Mouse (Mus musculus) retina, postnatal 7 days (tissue): ENCODE results near the gene Zfp64.
"Not testable (repeated sequence)": the region's sequence is repeated elsewhere in the genome, so short reads cannot be mapped to it uniquely, and the experiment has no call there.

Experiments used
- DNase-seq: peaks from one replicate; pipeline ENCODE4 v3.0.0-alpha.2; 2012; ENCODE audit warnings: low read depth, low spot score

The Zfp64 gene

DNA sequence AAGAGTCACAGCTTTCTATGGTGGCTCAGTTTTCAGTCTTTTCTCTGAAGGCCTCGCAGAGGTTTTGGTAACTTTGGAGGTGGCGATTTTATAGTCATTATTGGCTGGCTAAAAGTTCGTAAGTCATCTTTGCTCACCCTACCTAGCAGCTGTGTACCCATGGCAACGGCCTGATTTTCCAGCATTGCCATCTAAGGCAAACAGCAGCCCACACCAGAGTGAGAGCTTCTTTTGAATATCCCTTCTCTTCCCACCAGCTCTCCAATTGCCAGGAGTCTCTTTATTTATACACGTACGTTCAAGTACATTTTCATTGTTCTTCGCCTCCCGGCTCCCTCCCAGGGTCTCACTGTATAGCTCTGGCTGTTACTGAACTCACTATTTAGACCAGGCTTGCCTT lies 59.9 kb downstream of the Zfp64 start:
- DNase-seq: no peak

DNA sequence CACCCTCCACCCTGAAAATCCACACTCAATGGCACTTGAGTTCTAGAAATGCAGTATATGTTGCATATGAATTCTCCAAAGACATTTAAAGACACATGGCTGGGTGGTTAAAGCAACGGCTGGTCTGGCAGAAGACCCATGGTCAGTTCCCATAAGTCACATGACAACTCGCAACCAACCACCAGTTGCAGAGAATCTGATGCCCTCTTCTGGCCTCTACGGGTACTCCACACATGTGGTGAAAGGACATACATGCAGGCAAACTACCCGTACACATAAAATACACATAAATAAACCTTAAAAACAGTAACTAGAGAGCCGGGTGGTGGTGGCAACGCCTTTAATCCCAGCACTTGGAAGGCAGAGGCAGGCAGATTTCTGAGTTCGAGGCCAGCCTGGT lies 60.6 kb downstream of the Zfp64 start:
- DNase-seq: no peak

DNA sequence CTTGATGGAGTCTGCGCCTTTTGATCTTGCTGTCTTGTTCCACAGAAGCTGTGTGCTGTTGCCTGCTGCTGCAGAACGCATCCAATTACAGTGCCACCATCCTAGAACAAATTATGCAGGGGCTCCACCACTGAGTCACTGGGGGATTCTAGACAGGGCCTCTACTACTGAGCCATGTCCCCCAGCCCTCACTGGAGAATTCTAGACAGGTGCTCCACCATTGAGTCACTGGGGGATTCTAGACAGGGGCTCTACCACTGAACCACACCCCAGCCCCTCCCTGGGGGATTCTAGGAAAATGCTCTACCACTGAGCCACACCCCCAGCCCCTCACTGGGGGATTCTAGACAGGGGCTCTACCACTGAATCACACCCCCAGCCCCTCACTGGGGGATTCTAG lies 63.3 kb downstream of the Zfp64 start:
- DNase-seq: no peak

DNA sequence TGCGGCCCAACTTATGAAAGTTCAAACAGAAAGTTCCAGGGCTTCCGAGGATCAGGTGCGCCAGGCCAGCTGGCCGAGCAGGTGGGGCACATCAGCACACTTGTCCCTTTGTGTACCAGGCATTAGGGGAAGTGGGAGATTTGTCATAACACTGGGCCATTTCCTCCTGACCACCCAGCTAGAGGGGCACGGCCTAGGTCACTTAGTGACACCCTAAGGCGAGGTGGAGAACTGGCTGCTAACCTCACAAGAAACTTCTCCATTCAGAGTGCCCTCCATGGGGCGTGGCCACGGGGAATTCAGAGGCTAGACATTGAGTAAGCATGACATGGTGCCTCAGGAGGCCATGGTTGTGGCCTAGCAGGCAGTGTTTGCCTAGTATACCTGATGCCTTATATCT lies 70.7 kb downstream of the Zfp64 start:
- no peak for DNase-seq

DNA sequence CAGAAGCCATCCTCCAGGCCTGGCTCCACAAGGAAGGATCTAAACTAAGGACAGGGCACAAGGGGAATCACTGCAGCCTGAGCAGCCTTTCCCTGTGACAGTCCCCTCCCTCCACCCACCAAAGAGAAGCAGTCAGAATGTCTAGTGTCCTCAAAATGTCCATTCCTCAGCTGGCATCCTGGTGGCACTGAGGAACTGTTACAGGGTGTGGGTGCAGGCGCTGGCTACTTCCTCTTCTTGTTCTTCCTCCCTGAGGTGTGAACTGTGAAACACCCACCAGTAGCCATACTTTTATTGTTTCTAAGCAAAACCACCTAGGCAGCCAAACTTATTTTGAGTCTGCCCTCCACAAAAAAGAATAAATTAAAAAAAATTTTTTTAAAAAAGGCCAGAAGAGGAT lies 72.4 kb downstream of the Zfp64 start:
- no peak for DNase-seq

DNA sequence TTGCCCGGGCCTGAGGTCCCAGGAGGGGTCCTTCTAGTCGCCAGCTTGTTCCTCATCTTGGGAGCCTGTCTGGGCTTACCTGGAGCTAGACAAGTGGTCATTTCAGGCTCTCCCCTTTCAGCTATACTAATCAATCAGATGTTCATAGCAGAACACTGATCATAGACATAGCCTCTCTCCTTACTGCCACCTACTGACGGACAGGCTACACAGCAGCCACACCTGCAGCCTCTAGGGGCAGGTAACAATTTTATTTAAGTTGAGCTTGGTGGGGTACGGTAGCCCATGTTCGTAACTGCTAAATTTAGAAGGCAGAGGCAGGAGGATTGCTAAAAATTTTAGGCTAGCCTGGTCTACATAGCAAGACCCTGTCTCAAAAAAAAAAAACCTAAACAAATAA lies 73.5 kb downstream of the Zfp64 start:
- no peak for DNase-seq

DNA sequence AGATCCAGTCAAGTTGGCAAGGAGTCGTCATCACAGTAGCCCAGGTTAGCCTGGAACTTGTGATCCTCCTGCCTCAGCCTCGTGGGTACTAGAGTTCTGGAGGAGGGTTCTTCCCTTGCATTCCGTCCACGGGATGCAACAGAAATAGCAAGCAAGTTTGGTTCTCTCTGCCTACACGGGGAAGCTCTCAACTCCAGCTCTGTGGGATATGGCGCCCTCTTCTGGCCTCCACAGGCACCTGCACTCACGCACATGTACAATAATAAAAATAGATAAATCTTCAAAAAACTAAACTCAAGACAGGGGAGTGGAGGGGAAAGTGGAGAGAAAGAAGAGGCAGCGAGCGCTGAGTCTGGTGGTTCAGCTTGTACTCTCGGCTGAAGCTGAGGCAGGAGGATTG lies 75.8 kb downstream of the Zfp64 start:
- no peak for DNase-seq

DNA sequence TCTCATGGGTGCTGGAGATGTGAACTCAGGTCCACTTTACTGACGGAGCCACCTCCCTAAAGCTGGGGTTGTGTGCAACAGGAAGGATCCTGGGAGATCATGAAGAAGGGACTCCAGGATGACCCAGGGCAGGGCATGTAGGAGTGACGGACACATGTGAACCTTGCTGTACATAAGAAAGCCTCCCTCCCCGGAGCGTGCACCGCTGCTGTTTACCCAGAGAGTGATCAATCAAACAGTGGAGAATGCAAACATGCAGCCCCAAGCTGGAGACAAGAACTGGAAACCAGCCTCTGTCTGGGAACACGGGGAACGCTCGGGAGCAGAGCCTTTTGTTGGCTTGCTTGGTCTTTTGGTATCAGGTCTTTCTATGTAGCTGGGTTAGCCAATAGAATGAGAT lies 76.7 kb downstream of the Zfp64 start:
- DNase-seq: no peak

DNA sequence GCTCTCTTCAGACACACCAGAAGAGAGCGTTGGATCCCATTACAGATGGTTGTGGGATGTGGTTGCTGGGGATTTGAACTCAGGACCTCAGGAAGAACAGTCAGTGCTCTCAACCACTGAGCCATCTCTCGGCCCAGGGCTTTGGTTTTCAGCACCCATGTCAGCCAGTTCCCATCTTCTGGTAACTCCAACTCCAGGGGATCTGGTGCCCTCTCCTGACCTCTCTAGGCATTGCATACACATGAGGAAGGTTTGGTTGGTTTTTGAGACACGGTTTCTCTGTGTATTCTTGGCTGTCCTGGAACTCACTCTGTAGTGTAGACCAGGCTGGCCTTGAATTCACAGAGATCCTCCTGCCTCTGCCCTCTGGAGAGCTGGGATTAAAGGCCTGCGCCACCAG lies 77.2 kb downstream of the Zfp64 start:
- no peak for DNase-seq

DNA sequence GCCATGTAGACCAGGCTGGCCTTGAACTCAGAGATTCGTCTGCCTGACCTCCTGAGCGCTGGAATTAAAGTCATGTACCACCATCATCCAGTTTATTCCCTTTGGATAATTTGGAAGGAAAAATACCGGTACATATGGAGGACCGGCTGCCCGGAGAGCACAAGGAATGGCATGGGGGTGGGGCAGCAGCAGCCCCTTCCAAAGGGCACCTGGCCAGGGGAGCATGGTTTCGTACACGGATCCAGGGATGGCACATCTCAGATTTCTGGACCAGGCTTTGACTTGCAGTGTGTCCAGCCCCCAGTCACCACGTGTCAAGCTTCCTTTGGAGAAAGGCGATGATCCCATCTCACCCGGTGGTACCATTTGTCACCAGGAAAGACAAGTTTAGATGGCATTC lies 78.8 kb downstream of the Zfp64 start:
- DNase-seq: no peak

DNA sequence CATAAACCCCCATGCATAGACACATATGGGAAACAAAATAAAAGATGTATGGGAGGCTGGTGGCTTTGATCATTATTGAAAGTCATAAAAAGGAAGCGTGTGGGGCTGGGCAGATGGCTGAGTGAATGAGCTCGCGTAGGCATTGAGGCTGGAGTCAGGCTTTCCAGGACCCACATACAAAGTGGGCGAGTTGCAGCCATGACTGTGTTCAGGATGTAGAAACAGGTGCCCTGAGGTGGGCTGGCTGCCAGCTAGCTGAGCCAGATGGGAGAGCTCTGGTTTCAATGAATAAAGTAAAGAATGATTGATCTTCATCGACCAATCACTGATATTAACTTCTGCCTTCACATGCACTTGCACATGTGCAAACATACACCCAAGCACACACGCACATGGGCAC lies 80.9 kb downstream of the Zfp64 start:
- no peak for DNase-seq

DNA sequence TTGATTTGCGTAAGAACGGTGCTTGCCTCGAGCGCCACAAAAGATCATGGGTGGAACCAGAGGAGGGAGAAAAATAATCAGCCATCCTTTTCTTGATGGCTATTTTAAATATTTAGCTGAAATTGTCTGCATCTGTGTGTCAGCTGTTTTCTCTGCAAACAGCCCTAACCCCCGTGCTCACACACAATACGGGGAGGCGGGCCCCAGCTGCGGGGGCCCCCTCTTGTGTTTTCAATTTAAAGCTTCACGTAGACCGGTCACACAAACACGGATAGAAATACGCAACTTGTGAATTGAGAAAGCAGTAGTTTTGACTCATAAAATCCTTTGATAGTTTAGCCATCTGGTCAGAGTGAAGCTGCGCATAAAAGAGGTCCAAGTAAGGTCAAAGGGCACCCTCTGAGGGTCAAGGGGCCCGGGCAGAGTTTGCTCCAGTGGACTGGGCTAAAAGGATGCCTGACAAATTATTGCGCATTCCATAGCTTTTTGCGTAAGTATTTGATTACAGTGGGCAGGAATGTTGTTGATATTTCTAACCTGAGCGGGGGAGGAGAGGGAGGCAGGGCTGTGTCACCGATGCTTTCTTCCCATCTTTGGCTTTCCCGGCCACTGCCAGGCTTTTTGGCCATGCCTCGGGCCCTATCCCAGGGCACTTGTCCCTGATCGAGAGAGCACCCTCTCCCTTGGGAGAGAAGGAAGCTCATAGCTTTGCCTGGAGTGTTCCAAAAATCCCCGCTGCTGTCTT lies 83.4 kb downstream of the Zfp64 start:
- no peak for DNase-seq

DNA sequence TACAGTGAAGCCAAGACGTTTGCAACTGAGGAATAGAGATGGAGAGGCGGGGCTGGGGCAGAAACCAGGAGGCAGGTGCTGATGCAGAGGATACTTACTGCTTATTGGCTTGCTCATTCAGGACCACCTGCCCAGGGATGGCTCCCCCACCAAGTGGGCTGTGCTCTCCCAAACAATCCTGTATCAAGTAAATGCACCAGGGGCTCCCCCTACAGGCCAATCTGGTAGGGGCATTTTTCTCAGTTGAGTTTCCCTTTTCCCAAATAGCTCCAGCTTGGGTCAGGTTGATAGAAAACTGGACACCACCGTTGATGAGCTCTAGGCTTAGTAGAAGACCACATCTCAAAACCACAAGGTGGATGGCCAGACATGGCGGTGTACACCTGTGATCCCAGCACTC lies 84.9 kb downstream of the Zfp64 start:
- DNase-seq: no peak

DNA sequence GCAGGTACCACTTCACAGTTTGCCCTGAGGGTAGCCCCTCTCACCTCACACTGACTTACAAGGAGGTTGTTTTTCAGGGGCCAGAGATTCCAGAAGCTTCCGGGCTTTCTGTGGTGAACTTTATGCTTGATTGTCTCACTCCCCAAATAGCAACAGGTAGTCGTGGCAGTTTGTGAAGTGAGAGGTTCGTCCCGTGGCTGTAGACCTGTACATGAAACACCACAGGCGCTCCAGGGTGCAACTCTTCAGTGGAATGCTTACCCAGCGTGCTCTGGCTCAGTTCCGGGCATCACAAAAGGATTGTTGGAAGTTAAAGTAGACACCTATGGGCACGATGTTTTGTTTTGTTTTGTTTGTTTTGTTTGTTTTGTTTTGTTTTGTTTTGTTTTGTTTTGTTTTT lies 88.4 kb downstream of the Zfp64 start:
- DNase-seq: no peak

DNA sequence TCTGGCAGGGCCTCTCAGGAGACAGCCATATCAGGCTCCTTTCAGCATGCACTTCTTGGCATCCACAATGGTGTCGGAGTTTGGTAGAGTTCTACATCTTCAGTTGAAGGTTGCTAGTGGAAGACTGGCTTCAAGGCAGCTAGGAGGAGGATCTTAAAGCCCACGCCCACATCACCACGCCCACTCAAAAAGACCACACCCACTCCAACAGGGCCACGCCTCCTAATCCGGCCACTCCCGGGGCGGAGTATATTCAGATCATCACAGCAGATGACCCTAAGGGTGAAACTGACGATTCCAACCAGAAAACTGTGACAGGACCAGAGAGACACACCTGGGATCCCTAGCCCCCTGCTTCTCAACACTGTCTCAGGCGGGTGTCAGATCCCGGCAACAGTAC lies 89.0 kb downstream of the Zfp64 start:
- DNase-seq: no peak

DNA sequence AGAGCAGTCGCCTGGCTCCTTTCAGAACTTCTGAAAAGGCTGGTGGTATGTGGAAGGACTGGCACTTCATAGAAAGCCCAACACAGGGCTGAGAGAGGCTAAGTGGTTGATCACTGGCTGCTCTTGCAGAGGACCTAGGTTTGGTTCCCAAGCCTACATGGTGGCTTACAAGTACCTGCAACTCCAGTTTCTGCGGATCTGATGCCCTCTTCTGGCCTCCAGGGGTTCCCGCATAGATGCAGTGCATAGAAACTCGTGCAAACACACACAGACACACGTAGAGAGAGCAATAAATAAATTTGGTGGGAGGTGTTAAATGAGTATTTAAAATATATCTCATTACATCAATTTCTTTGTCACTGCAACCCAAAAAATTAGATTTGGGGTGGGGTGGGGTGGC lies 90.5 kb downstream of the Zfp64 start:
- DNase-seq: no peak

DNA sequence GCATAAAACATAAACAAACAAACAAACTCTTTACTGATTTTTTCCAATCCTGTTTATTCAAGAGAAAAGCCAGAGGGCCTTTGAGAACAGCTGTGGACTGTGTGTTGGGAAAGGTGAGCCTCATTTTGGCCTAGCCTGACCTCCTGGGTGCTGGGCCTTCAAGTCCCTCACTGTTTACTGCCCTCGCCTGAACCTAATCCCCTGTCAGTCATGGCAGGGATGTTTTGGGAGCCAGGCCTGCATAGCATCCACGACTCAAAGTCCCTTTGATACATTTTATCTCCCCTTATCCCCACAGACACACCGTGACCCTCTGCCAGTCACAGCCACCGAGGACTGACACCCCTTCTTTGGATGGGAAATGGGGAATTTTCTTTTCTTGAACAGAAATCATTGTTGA lies 92.7 kb downstream of the Zfp64 start:
- no peak for DNase-seq

DNA sequence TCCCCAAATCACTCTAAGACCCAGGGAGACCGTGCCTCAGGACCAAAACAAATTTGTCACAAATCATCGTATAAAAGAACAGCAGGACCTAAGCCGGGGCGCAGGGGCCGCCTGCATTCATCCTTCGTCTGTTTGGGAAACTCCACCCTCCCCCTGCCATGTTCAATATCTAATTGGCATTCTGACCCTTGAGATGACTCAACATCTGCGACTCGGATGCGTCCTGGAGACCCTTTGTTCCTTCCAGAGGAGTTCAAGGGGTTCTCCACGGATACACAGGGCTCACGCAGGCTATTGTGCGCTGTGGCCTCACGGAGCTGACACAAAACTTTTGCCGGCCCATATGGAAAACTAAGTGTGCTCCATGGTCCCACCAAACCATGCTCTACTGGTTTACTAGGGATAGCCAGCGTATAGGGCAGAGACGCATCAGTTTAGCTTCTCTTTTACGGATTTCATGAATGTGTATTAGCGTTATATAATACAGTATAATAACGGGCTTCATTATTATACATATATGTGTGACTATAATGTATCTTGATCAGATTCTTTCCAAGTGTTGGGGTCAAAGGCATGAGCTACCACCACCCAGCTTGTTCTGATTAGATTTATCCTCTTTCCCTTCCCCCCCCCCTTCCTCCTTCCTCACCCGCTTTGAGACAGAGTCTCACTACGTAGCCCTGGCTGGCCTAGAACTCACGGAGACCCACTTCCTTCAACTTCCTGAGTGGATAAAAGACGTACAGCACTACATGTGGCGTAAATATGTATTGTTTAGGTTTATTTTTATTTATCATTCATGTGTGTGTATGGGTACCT lies 94.3 kb downstream of the Zfp64 start:
- DNase-seq: no peak

DNA sequence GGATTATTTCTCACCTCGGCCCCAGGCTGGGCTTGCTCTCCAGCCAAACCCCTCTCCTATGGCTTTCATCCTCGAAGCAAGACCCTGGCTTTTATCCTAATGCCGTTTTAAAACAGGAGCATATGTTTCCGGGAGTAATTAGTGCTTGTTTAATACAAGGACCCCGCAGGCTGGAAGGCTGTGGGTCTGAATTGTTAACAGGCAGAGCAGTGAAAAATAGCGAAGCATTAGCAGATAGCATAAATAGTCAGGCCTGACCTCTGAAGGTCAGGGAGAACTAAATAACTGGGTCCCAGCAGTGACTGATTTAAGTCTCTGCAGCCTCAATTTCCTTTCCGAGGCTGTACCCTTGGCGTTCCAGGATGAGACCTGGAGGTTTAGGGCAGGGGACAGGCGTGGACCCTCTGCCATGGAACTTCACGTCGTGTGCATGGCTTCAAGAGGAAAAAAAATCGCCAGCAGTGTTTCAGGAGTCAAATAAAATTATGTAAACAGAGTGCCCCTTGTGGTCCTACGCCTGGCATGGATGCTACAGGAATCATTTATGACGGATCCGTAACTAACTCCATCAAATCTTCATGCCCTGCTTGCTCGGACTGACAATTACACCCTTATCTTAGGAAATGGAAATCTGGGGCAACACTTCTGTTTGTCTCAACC lies 95.2 kb downstream of the Zfp64 start:
- DNase-seq: no peak

DNA sequence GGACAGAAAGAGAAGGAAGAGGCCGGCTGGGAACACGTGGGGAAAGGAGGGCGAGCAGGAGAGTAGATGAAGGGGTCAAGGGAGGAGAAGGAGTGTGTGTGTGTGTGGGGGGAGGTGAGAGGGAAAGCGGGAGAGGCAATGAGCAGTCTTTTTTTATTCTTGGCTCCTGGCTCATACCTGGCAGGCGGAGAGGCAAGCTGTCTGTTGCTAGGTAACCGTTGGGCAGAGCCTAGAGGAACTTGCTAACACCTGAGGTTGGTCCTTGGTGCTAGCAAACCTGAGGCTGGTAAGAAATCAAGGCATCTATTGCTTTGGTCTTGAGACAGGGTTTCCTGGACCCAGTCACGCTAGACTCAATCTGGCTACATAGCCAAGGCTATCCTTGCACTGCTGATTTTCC lies 98.7 kb downstream of the Zfp64 start:
- no peak for DNase-seq

DNA sequence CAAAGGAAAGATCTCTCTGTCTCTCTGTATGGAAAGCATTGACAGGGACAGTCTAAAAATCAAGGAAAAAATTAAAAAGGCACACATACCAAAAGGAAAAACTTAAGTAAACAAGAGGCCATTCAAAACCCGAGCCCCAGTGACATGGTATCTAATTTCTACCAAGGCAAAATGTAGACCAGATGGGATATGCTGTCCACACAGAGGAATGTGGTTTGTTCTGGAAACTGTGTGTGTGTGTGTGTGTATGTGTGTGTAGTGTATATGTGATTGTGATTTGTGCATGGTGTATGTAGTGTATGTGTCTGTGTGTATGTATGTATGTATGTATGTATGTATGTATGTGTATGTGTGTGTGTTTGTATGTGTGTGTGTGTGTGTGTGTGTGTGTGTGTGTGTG lies 100.6 kb downstream of the Zfp64 start:
- DNase-seq: no peak

DNA sequence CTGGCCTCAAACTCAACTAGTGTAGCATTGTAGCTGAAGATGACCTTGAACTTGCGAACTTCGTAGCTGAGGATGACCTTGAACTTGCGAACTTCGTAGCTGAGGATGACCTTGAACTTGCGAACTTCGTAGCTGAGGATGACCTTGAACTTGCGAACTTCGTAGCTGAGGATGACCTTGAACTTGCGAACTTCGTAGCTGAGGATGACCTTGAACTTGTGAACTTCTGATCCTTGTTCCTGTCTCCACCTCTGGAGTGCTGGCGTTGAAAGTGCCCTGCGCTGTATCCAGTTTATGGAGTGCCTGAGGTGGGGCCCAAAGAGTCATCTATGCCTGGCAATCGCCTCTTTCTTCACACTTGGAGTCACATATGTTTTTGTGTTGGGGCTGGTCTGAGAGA lies 101.5 kb downstream of the Zfp64 start:
- DNase-seq: not testable (repeated sequence)

DNA sequence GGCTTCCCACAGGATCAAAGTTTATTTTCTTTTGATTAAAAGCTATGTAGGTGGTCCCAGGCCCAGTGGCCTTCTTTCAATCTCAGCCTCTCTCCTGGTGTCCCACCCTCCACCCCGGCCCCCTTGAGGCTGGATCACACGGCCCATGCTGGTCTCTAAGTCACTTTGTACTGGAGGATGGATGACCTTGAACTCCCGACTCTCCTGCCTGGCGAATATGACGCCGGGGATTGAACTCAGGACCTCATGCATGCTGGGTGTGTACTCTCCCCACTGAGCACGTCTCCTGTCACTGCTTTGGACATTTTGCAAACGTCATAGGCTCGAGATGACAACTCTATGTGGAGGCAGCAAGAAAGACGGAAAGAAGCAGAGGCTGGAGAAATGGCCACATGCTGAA lies 103.8 kb downstream of the Zfp64 start:
- no peak for DNase-seq
